Mouse (Mus musculus) activated CD4-positive, CD25-positive, alpha-beta regulatory T cell (primary cell): Measurements from ENCODE around the gene Zbtb9. TPM values are rescaled to one million over a fixed set of nuclear protein-coding genes. Genes with fewer than 3 reads are reported as not detected.

Experiments used
- polyA plus RNA-seq, 2 experiments: library from polyadenylated mRNA; unstranded; fragments of 100-300 nt; shearing (Covaris generic); gene quantifications; one replicate each; pipeline ENCODE4 v1.2.1; 2017

Gene Zbtb9
- 10 to 100 TPM; 29.4 to 30.1 TPM for polyA plus RNA-seq

GRCm38 (mm10) chr17:26972703-26973574, at the start of gene Zbtb9:
Gene Zbtb9, plus strand, starts transcription at chr17:26973167.

GRCm38 (mm10) chr17:26932839-26933398, 40.0 kb upstream of the Zbtb9 start, which contains the start of gene Phf1:
Gene Phf1, plus strand, starts transcription at chr17:26933052.

GRCm38 (mm10) chr17:26939178-26939972, 33.6 kb upstream of the Zbtb9 start, which contains the start of gene Cuta:
Gene Cuta, minus strand, starts transcription at chr17:26939569.

GRCm38 (mm10) chr17:26941031-26941789, 31.8 kb upstream of the Zbtb9 start, which contains the start of gene Syngap1:
Gene Syngap1, plus strand, starts transcription at chr17:26941253.

GRCm38 (mm10) chr17:27028909-27029308, 55.9 kb downstream of the Zbtb9 start, which contains the start of gene Bak1:
Gene Bak1, minus strand, starts transcription at chr17:27029009.

GRCm38 (mm10) chr17:27056812-27057516, 84.0 kb downstream of the Zbtb9 start, which contains the start of gene Itpr3:
Gene Itpr3, plus strand, starts transcription at chr17:27057304.

Other genes with a start within 250 kb of the Zbtb9 start
- gene Bnip1, start 192.1 kb upstream of the Zbtb9 start, polyA plus RNA-seq, result 10 to 100 TPM; 29.3 to 35.4 TPM
- not detected for gene Nkx2-5, start 128.2 kb upstream of the Zbtb9 start, polyA plus RNA-seq
- gene Kifc5b, start 56.1 kb upstream of the Zbtb9 start, polyA plus RNA-seq, result 1 to 10 TPM; 2.2 TPM
- gene Phf1, start 40.1 kb upstream of the Zbtb9 start, polyA plus RNA-seq, result 10 to 100 TPM; 78.1 to 79.1 TPM
- gene Cuta, start 33.6 kb upstream of the Zbtb9 start, polyA plus RNA-seq, result 100 to 1,000 TPM; 159 to 171 TPM
- under 1 TPM; 0.06 to 0.20 TPM for gene Syngap1, start 31.9 kb upstream of the Zbtb9 start, polyA plus RNA-seq
- gene Bak1, start 55.8 kb downstream of the Zbtb9 start, polyA plus RNA-seq, result 1 to 10 TPM; 4.7 to 5.4 TPM
- 10 to 100 TPM in 1 of 2 experiments, 1 to 10 TPM in 1; 9.2 to 17.0 TPM for gene Itpr3, start 84.1 kb downstream of the Zbtb9 start, polyA plus RNA-seq
- gene Uqcc2, start 160.7 kb downstream of the Zbtb9 start, polyA plus RNA-seq, result 100 to 1,000 TPM; 103 to 113 TPM
- under 1 TPM in 1 of 2 experiments, not detected in 1; 0.15 TPM for gene Ip6k3, start 194.6 kb downstream of the Zbtb9 start, polyA plus RNA-seq
- 10 to 100 TPM; 61.9 to 69.7 TPM for gene Lemd2, start 231.3 kb downstream of the Zbtb9 start, polyA plus RNA-seq